Mouse (Mus musculus) neural tube, embryonic 13.5 days (tissue): ENCODE measurements around the gene Atp1a3. TPM values are rescaled to one million over a fixed set of nuclear protein-coding genes. Genes with fewer than 3 reads are reported as not detected.
"Not testable (repeated sequence)": the region's sequence is repeated elsewhere in the genome, so short reads cannot be mapped to it uniquely, and the experiment has no call there.

ENCODE experiments used
- ATAC-seq: fragments of 200-750 bp; cut with Nextera tagmentation; 2 replicates; pipeline ENCODE4 v1.8.0; 2017; ENCODE audit warnings: low read depth, mild to moderate bottlenecking, moderate TSS enrichment, moderate library complexity
- H3K27ac ChIP-seq: fragments of 300-500 bp; sonication (generic); replicated peaks from 2 replicates; pipeline ENCODE4 v1.5.1; 2015; ENCODE audit warnings: moderate library complexity, mild to moderate bottlenecking, inconsistent platforms
- H3K27me3 ChIP-seq: fragments of 300-500 bp; sonication (generic); 2 replicates; pipeline ENCODE4 v1.6.1; 2015; ENCODE audit warnings: mild to moderate bottlenecking, inconsistent platforms
- H3K36me3 ChIP-seq: fragments of 300-500 bp; sonication (generic); 2 replicates; pipeline ENCODE4 v1.6.1; 2015; ENCODE audit warnings: mild to moderate bottlenecking, inconsistent platforms
- H3K4me1 ChIP-seq: fragments of 300-500 bp; sonication (generic); replicated peaks from 2 replicates; pipeline ENCODE4 v1.6.1; 2015; ENCODE audit warnings: inconsistent platforms
- H3K4me2 ChIP-seq: fragments of 300-500 bp; sonication (generic); 2 replicates; pipeline ENCODE4 v1.6.1; 2015; ENCODE audit warnings: inconsistent platforms, mild to moderate bottlenecking, moderate library complexity
- H3K4me3 ChIP-seq: fragments of 300-500 bp; sonication (generic); 2 replicates; pipeline ENCODE4 v1.5.1; 2015; ENCODE audit warnings: mild to moderate bottlenecking, inconsistent platforms
- H3K9ac ChIP-seq: fragments of 300-500 bp; sonication (generic); 2 replicates; pipeline ENCODE4 v1.6.1; 2015; ENCODE audit warnings: moderate library complexity, mild to moderate bottlenecking, inconsistent platforms
- H3K9me3 ChIP-seq: fragments of 300-500 bp; sonication (generic); 2 replicates; pipeline ENCODE4 v1.6.1; 2016; ENCODE audit warnings: inconsistent platforms
- WGBS: fragments of 180-500 bp; shearing (Covaris S2); methylation state at CpG from one replicate; pipeline ENCODE4 v1.1.7; 2015; 5-methylcytosine and 5-hydroxymethylcytosine counted together
- polyA plus RNA-seq: library from polyadenylated mRNA; unstranded; fragments of >200 nt; fragmentation: Nextera tagmentation; extraction: Ambion mirVana; gene quantifications from 2 replicates; pipeline ENCODE4 v1.2.1, GENCODE M21; 2015

Gene Atp1a3
- polyA plus RNA-seq: 261 and 282 TPM in 2 replicates

GRCm38 (mm10) chr7:25005421-25006065 lies at the start of gene Atp1a3:
Gene Atp1a3 (minus strand): TSS chr7:25005958.
- peak within 1 kb of the TSS; percentile 78 for H3K4me3 ChIP-seq
- peaks cover 77% of the 10 kb centered on the region for H3K4me1 ChIP-seq
- peak within 1 kb of the TSS; percentile 97 for H3K9ac ChIP-seq
- H3K27ac ChIP-seq: peak within 1 kb of the TSS; percentile 97
- WGBS: under 1% methylated on average over 52 of the region's 54 CpGs
- peaks cover 10% of the 10 kb centered on the region for H3K36me3 ChIP-seq
- peak within 1 kb of the TSS; percentile 70 for H3K4me2 ChIP-seq
- no peaks in the 10 kb centered on the region for H3K9me3 ChIP-seq
- peaks cover 29% of the 10 kb centered on the region for H3K27me3 ChIP-seq
- ATAC-seq: peak; percentile 78

- H3K4me2 ChIP-seq: no peak overlapping the region
- no peak overlapping the region for H3K9ac ChIP-seq
- H3K4me1 ChIP-seq: no peaks in the 10 kb centered on the region
- H3K4me3 ChIP-seq: no peak overlapping the region
- peaks cover 98% of the 10 kb centered on the region for H3K36me3 ChIP-seq
- H3K27ac ChIP-seq: no peak overlapping the region
- no peaks in the 10 kb centered on the region for H3K27me3 ChIP-seq
- WGBS: 92% methylated on average over 3 of the region's 3 CpGs
- H3K9me3 ChIP-seq: no peaks in the 10 kb centered on the region
- ATAC-seq: no peak
These were observed 46.8 kb upstream of the Atp1a3 start for GRCm38 (mm10) chr7:25052587-25052986.

GRCm38 (mm10) chr7:25049295-25049930 lies 43.7 kb upstream of the Atp1a3 start:
- no peak for ATAC-seq
- Histone ChIP-seq H3K4me3 (no peak overlapping the region), H3K27ac (no peak overlapping the region), H3K27me3 (no peaks in the 10 kb centered on the region), H3K36me3 (peaks cover 98% of the 10 kb centered on the region), H3K4me1 (no peaks in the 10 kb centered on the region), H3K9me3 (no peaks in the 10 kb centered on the region), H3K4me2 (no peak overlapping the region), H3K9ac (no peak overlapping the region)
- WGBS: 87% methylated on average over 16 of the region's 16 CpGs

GRCm38 (mm10) chr7:25047363-25047762 lies 41.6 kb upstream of the Atp1a3 start:
- 80% methylated on average over 8 of the region's 8 CpGs for WGBS
- ATAC-seq: no peak

GRCm38 (mm10) chr7:25044599-25044998 lies 38.8 kb upstream of the Atp1a3 start:
- H3K9me3 ChIP-seq, H3K27me3 ChIP-seq, ATAC-seq, H3K27ac ChIP-seq, H3K4me1 ChIP-seq, H3K4me3 ChIP-seq, H3K9ac ChIP-seq, H3K4me2 ChIP-seq: not testable (repeated sequence)
- peaks cover 100% of the 10 kb centered on the region for H3K36me3 ChIP-seq
- 98% methylated on average over 7 of the region's 7 CpGs for WGBS

More at GRCm38 (mm10) chr7:25047363-25047762, 41.6 kb upstream of the Atp1a3 start:
- Histone ChIP-seq H3K9me3 (no peaks in the 10 kb centered on the region), H3K4me2 (no peak overlapping the region), H3K27ac (no peak overlapping the region), H3K27me3 (no peaks in the 10 kb centered on the region), H3K4me3 (no peak overlapping the region), H3K9ac (no peak overlapping the region), H3K36me3 (peaks cover 99% of the 10 kb centered on the region), H3K4me1 (no peaks in the 10 kb centered on the region)

GRCm38 (mm10) chr7:25041921-25042320 lies 36.2 kb upstream of the Atp1a3 start:
- ATAC-seq: no peak

GRCm38 (mm10) chr7:25035916-25036315 lies 30.2 kb upstream of the Atp1a3 start:
- no peaks in the 10 kb centered on the region for H3K27me3 ChIP-seq
- peaks cover 89% of the 10 kb centered on the region for H3K36me3 ChIP-seq
- no peaks in the 10 kb centered on the region for H3K4me1 ChIP-seq
- WGBS: 60% methylated on average over 7 of the region's 7 CpGs
- no peak overlapping the region for H3K9ac ChIP-seq
- H3K4me2 ChIP-seq: no peak overlapping the region
- ATAC-seq: no peak
- no peaks in the 10 kb centered on the region for H3K9me3 ChIP-seq
- H3K27ac ChIP-seq: no peak overlapping the region; the same call in 1 of the 2 replicates
- H3K4me3 ChIP-seq: no peak overlapping the region

More at GRCm38 (mm10) chr7:25041921-25042320, 36.2 kb upstream of the Atp1a3 start:
- Histone ChIP-seq H3K27ac (no peak overlapping the region), H3K4me1 (no peaks in the 10 kb centered on the region), H3K9ac (no peak overlapping the region), H3K4me3 (no peak overlapping the region), H3K9me3 (no peaks in the 10 kb centered on the region), H3K4me2 (no peak overlapping the region), H3K27me3 (no peaks in the 10 kb centered on the region), H3K36me3 (peaks cover 95% of the 10 kb centered on the region)
- WGBS: 95% methylated on average over 12 of the region's 12 CpGs

- Histone ChIP-seq H3K4me1 (0 out of 2 replicates have a peak, but pooled peaks cover 5% of the 10 kb centered on the region), H3K9me3 (no peaks in the 10 kb centered on the region), H3K27me3 (no peaks in the 10 kb centered on the region), H3K27ac (no peak overlapping the region), H3K4me2 (no peak overlapping the region), H3K36me3 (peaks cover 83% of the 10 kb centered on the region), H3K9ac (no peak overlapping the region), H3K4me3 (no peak overlapping the region)
- 89% methylated on average over 4 of the region's 4 CpGs for WGBS
- ATAC-seq: no peak
These were observed 29.0 kb upstream of the Atp1a3 start for GRCm38 (mm10) chr7:25034796-25035195.

- no peak overlapping the region for H3K4me3 ChIP-seq
- no peaks in the 10 kb centered on the region for H3K9me3 ChIP-seq
- H3K4me2 ChIP-seq: no peak overlapping the region
- peaks cover 76% of the 10 kb centered on the region for H3K36me3 ChIP-seq
- 0 out of 2 replicates have a peak, but pooled peaks cover 5% of the 10 kb centered on the region for H3K4me1 ChIP-seq
- H3K27ac ChIP-seq: no peak overlapping the region
- no peaks in the 10 kb centered on the region for H3K27me3 ChIP-seq
- ATAC-seq: no peak
- no peak overlapping the region for H3K9ac ChIP-seq
- 82% methylated on average over 3 of the region's 3 CpGs for WGBS
These were observed 25.8 kb upstream of the Atp1a3 start for GRCm38 (mm10) chr7:25031528-25031927.

GRCm38 (mm10) chr7:25030032-25030753 lies 24.4 kb upstream of the Atp1a3 start:
- H3K9ac ChIP-seq: no peak overlapping the region
- WGBS: 45% methylated on average over 5 of the region's 5 CpGs
- no peak overlapping the region for H3K4me2 ChIP-seq
- H3K4me3 ChIP-seq: no peak overlapping the region
- H3K36me3 ChIP-seq: peaks cover 72% of the 10 kb centered on the region
- ATAC-seq: no peak; the same call in 1 of the 2 replicates
- H3K27me3 ChIP-seq: no peaks in the 10 kb centered on the region
- H3K4me1 ChIP-seq: 0 out of 2 replicates have a peak, but pooled peaks cover 5% of the 10 kb centered on the region
- no peaks in the 10 kb centered on the region for H3K9me3 ChIP-seq
- H3K27ac ChIP-seq: peak overlapping the region; percentile 49

GRCm38 (mm10) chr7:25026452-25026851 lies 20.7 kb upstream of the Atp1a3 start:
- WGBS: 72% methylated on average over 7 of the region's 7 CpGs
- Histone ChIP-seq H3K4me2 (no peak overlapping the region), H3K36me3 (peaks cover 73% of the 10 kb centered on the region), H3K9me3 (no peaks in the 10 kb centered on the region), H3K27ac (no peak overlapping the region), H3K4me1 (0 out of 2 replicates have a peak, but pooled peaks cover 5% of the 10 kb centered on the region), H3K27me3 (no peaks in the 10 kb centered on the region), H3K9ac (no peak overlapping the region), H3K4me3 (no peak overlapping the region)
- no peak for ATAC-seq

- Histone ChIP-seq H3K27me3 (no peaks in the 10 kb centered on the region), H3K9ac (no peak overlapping the region), H3K9me3 (no peaks in the 10 kb centered on the region), H3K4me2 (no peak overlapping the region), H3K27ac (no peak overlapping the region), H3K4me3 (no peak overlapping the region), H3K4me1 (0 out of 2 replicates have a peak, but pooled peaks cover 5% of the 10 kb centered on the region), H3K36me3 (peaks cover 75% of the 10 kb centered on the region)
- no peak for ATAC-seq
- WGBS: 65% methylated on average over 10 of the region's 10 CpGs
These were observed 20.2 kb upstream of the Atp1a3 start for GRCm38 (mm10) chr7:25025855-25026439.
